Comparison of ENCODE assay signal across 17 mouse cellular contexts in the genomic region with DNA sequence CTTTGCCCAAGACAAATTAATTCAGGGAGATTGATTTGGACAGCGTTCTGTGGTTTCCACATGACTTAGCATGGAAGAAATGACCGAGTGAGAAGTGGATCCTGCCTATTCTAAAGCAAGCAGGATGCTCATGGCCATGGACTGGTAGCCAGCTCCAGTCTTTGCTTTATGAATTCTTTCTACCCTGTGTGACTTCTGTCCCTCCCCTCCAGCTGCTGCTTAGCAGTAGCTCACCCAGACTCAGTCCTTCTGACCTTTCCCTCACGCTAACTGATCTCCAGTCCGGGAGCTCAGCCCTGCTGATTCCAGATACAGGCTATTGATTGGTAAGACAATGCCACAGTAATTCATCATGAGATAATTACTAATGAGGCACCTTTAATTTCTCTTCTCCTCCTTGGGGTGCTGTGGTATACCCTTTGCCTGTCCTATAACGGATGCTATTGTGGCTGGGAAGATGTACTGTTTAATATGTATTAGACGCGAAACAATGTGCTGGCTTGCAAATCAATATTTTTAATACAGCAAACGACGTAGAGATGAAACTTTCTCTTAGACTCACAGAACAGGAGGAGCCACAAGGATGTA.
DNase-seq lines count a peak whose midpoint lies in the region; ATAC-seq and TF ChIP-seq lines count a peak whose summit lies in the region.
"Had no signal": no experiment of that assay in that cellular context is flagged by ENCODE, and none has a peak within 500 bp of the region (broad histone marks: within the 10 kb centered on the region; RNA-seq: fewer than 3 reads in every experiment).

No protein-coding gene starts in this region.

- H3K4me1 ChIP-seq in hindbrain, postnatal 0 days (ENCODE audit: insufficient read depth, low read length), result no peaks in the 10 kb centered on the region
- H3K4me1 ChIP-seq in neural tube, embryonic 12.5 days, result peaks cover 16% of the 10 kb centered on the region
- H3K4me1 ChIP-seq: heart, embryonic 13.5 days had no signal

- no peaks in the 10 kb centered on the region for H3K27me3 ChIP-seq in hindbrain, postnatal 0 days (ENCODE audit: insufficient read depth, low read length)
- no peaks in the 10 kb centered on the region for H3K27me3 ChIP-seq in neural tube, embryonic 12.5 days (replicated peaks)
- H3K27me3 ChIP-seq: embryonic facial prominence, embryonic 13.5 days; heart, embryonic 13.5 days had no signal

- H3K27ac ChIP-seq in hindbrain, postnatal 0 days, result 0 out of 2 replicates have a peak overlapping the region, but pooled peaks have one; percentile 22
- H3K27ac ChIP-seq in neural tube, embryonic 12.5 days, result no peak overlapping the region
- H3K27ac ChIP-seq: embryonic facial prominence, embryonic 13.5 days; forebrain, embryonic 10.5 days; heart, embryonic 13.5 days; left cerebral cortex, adult 2 months; liver, embryonic 14.5 days had no signal

- no peak overlapping the region for H3K4me3 ChIP-seq in hindbrain, postnatal 0 days (ENCODE audit: low read length)
- no peak overlapping the region for H3K4me3 ChIP-seq in neural tube, embryonic 12.5 days
- H3K4me3 ChIP-seq: embryonic facial prominence, embryonic 13.5 days; forebrain, embryonic 10.5 days; heart, embryonic 13.5 days; left cerebral cortex, adult 2 months had no signal

- no peak overlapping the region for H3K4me2 ChIP-seq in hindbrain, postnatal 0 days (ENCODE audit: low read depth, low read length)
- H3K4me2 ChIP-seq in neural tube, embryonic 12.5 days (replicated peaks), result peak overlapping the region; percentile 19
- H3K4me2 ChIP-seq: embryonic facial prominence, embryonic 13.5 days; heart, embryonic 13.5 days had no signal

- peak; percentile 32 for DNase-seq in embryo, embryonic 10 days (ENCODE audit: low spot score)
- no peak for DNase-seq in embryo, embryonic 9.5 days (ENCODE audit: extremely low spot score)
- DNase-seq in embryo, embryonic 10.5 days (ENCODE audit: low spot score), result peak; percentile 39
- DNase-seq in hindbrain, postnatal 0 days (ENCODE audit: low spot score), result no peak
- DNase-seq in frontal cortex, postnatal 14 days (ENCODE audit: low spot score in 2 of 2), result no peak
- DNase-seq in layer of hippocampus, adult 18-20 months (ENCODE audit: low spot score in 2 of 2), result no peak
- DNase-seq: adrenal gland, adult 8-10 months; cerebellum, adult 8-10 months; kidney, adult 2 months had no signal

- H3K9me3 ChIP-seq in hindbrain, postnatal 0 days (ENCODE audit: low read length), result no peaks in the 10 kb centered on the region
- no peaks in the 10 kb centered on the region for H3K9me3 ChIP-seq in neural tube, embryonic 12.5 days
- H3K9me3 ChIP-seq: embryonic facial prominence, embryonic 13.5 days; forebrain, embryonic 10.5 days; heart, embryonic 13.5 days had no signal

- no peak for TF ChIP-seq CTCF in hindbrain, postnatal 0 days (IDR thresholded peaks at IDR 0.05; ENCODE audit: low read depth)

- 34% methylated on average over 9 of the region's 9 CpGs for WGBS in hindbrain, postnatal 0 days
- WGBS in neural tube, embryonic 12.5 days, result 35% methylated on average over 9 of the region's 9 CpGs

- H3K9ac ChIP-seq in hindbrain, postnatal 0 days (replicated peaks; ENCODE audit: low read length), result no peak overlapping the region
- H3K9ac ChIP-seq in neural tube, embryonic 12.5 days, result no peak overlapping the region
- H3K9ac ChIP-seq: embryonic facial prominence, embryonic 13.5 days; heart, embryonic 13.5 days; liver, embryonic 14.5 days had no signal

- no peaks in the 10 kb centered on the region for H3K36me3 ChIP-seq in hindbrain, postnatal 0 days (ENCODE audit: insufficient read depth, low read length)
- H3K36me3 ChIP-seq in neural tube, embryonic 12.5 days, result no peaks in the 10 kb centered on the region
- H3K36me3 ChIP-seq: embryonic facial prominence, embryonic 13.5 days; forebrain, embryonic 10.5 days; heart, embryonic 13.5 days had no signal

- ATAC-seq in hindbrain, postnatal 0 days, result no peak
- ATAC-seq in neural tube, embryonic 12.5 days (ENCODE audit: low FRiP score, low read depth), result peak; percentile 65
- no peak for ATAC-seq in megakaryocyte, adult 5-6 weeks (ENCODE audit: poor library complexity, severe bottlenecking)
- ATAC-seq: lung, postnatal 0 days had no signal

Comparison
In these comparisons a context has a peak if more than half of its experiments do, and no peak if none do; other contexts are left out.
1. DNase-seq: peak in embryo, embryonic 10 days (single experiment) and embryo, embryonic 10.5 days (single experiment); none in embryo, embryonic 9.5 days (single experiment), hindbrain, postnatal 0 days (single experiment), frontal cortex, postnatal 14 days (0 of 2) and layer of hippocampus, adult 18-20 months (0 of 2).